Mouse (Mus musculus): ENCODE results near the gene Otud7b. TPM values are rescaled to one million over a fixed set of nuclear protein-coding genes. Genes with fewer than 3 reads are reported as not detected.

Otud7b gene
- polyA plus RNA-seq, 1 experiment from 2014 or later = 8.3 TPM

DNA sequence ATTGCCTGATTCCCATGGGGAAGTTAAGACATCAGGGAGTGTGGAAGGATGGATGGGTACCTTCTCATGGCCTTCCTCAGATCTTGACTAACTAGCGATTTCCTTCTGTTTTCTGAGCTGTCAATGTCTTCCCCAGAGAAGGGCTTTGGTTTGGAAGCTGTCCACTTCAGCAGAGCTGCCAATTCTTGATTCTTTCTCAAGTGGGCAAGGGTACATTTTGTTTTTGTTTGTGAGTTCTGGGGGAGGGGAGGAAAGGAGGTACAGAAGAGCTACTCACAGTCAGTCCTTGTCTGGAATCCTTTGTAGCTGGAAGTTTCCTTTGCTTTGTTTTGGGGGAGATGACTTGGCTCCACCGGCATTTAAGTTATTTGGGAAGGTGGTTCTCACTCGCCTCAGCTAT, 8.9 kb downstream of the Otud7b start:
- Histone ChIP-seq H3K4me3 (no peak overlapping the region), H3K27ac (replicated peaks) (no peak overlapping the region), H3K9me3 (no peaks in the 10 kb centered on the region), H3K9ac (replicated peaks) (no peak overlapping the region), H3K27me3 (no peaks in the 10 kb centered on the region), H3K4me2 (replicated peaks) (no peak overlapping the region), H3K4me1 (no peaks in the 10 kb centered on the region), H3K36me3 (no peaks in the 10 kb centered on the region)
- ATAC-seq (replicated peaks) = no peak
- 57% methylated on average over 3 of the region's 3 CpGs for WGBS

GRCm38 (mm10) chr3:96118142-96118541, 13.8 kb downstream of the Otud7b start:
- no peak overlapping the region for H3K4me2 ChIP-seq (replicated peaks)
- H3K4me3 ChIP-seq = no peak overlapping the region
- H3K4me1 ChIP-seq = no peaks in the 10 kb centered on the region
- no peak overlapping the region for H3K9ac ChIP-seq (replicated peaks)
- H3K36me3 ChIP-seq = no peaks in the 10 kb centered on the region
- 75% methylated on average over 2 of the region's 2 CpGs for WGBS
- no peak overlapping the region for H3K27ac ChIP-seq (replicated peaks)
- no peaks in the 10 kb centered on the region for H3K27me3 ChIP-seq
- H3K9me3 ChIP-seq = no peaks in the 10 kb centered on the region
- ATAC-seq (replicated peaks) = no peak

DNA sequence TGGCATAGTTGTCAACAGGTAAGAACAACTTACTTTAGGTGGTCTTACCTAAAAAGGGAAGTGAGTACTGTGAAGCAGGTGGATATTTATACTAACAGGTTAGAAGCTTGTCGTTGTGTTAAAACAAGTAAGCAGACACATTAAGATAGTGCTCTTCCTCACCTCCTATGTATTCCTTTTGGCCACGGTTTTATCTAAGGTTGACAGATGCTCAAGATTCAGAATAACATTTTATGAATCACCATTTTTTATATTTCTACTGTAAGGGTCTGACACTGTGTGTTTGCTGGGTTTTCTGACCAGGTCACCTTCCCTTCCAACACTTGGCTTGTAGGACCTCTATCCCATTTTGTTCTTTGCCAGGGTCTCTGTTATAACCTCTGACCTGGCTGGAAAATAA, 14.4 kb downstream of the Otud7b start:
- Histone ChIP-seq H3K27me3 (no peaks in the 10 kb centered on the region), H3K4me1 (no peaks in the 10 kb centered on the region), H3K4me3 (no peak overlapping the region), H3K36me3 (no peaks in the 10 kb centered on the region), H3K9ac (replicated peaks) (no peak overlapping the region), H3K9me3 (no peaks in the 10 kb centered on the region), H3K27ac (replicated peaks) (no peak overlapping the region), H3K4me2 (replicated peaks) (no peak overlapping the region)
- WGBS = 97% methylated on average over 2 of the region's 2 CpGs
- no peak for ATAC-seq (replicated peaks)

GRCm38 (mm10) chr3:96124235-96124634, 19.9 kb downstream of the Otud7b start:
- WGBS = 91% methylated on average over 5 of the region's 5 CpGs
- no peak for ATAC-seq (replicated peaks)
- Histone ChIP-seq H3K27me3 (no peaks in the 10 kb centered on the region), H3K4me3 (no peak overlapping the region), H3K4me1 (no peaks in the 10 kb centered on the region), H3K9me3 (no peaks in the 10 kb centered on the region), H3K9ac (replicated peaks) (no peak overlapping the region), H3K4me2 (replicated peaks) (no peak overlapping the region), H3K36me3 (no peaks in the 10 kb centered on the region), H3K27ac (replicated peaks) (no peak overlapping the region)

- no peak for ATAC-seq (replicated peaks)
- no peak overlapping the region for H3K4me2 ChIP-seq (replicated peaks)
- no peaks in the 10 kb centered on the region for H3K36me3 ChIP-seq
- no peaks in the 10 kb centered on the region for H3K9me3 ChIP-seq
- no peaks in the 10 kb centered on the region for H3K4me1 ChIP-seq
- H3K4me3 ChIP-seq = no peak overlapping the region
- no peak overlapping the region for H3K9ac ChIP-seq (replicated peaks)
- no peak overlapping the region for H3K27ac ChIP-seq (replicated peaks)
- H3K27me3 ChIP-seq = no peaks in the 10 kb centered on the region
Measured at GRCm38 (mm10) chr3:96128128-96128527, 23.8 kb downstream of the Otud7b start.

GRCm38 (mm10) chr3:96132478-96132877, 28.2 kb downstream of the Otud7b start:
- Histone ChIP-seq H3K27me3 (no peaks in the 10 kb centered on the region), H3K4me2 (replicated peaks) (no peak overlapping the region), H3K9me3 (no peaks in the 10 kb centered on the region), H3K27ac (replicated peaks) (no peak overlapping the region), H3K4me1 (no peaks in the 10 kb centered on the region), H3K36me3 (no peaks in the 10 kb centered on the region; the same call in 1 of the 2 replicates), H3K4me3 (no peak overlapping the region), H3K9ac (replicated peaks) (no peak overlapping the region)
- no peak for ATAC-seq (replicated peaks)
- 75% methylated on average over 3 of the region's 3 CpGs for WGBS

DNA sequence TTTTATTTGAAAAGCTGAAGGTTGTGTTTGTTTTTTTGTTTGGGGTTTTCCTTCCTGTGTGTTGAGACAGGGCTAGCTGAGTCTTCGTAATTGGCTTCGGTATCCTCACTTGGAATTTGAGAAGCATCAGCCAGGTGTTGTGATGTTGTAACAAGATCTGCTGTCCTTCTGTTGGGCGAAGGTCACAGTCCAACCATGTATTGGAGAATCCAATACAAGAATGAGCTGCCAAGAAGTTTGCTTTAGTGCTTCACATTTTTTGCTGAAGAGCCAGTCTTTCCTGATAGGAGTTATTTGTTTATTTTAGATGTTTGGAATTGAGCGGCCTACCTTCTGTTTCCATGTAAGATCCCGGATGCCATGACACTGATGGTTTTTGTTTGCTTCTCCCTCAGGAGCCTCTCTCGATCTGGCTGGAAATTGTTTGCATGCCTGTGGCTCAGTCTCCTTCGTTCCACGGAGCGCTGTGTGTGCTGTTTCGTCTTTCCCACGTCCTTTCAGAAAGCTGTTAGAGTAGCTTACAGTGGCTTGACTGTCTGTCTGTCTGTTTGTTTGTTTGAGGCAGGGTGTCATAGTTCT, 29.1 kb downstream of the Otud7b start:
- H3K9ac ChIP-seq (replicated peaks) = no peak overlapping the region
- H3K4me3 ChIP-seq = no peak overlapping the region
- H3K4me2 ChIP-seq (replicated peaks) = no peak overlapping the region
- H3K36me3 ChIP-seq = no peaks in the 10 kb centered on the region; the same call in 1 of the 2 replicates
- H3K27me3 ChIP-seq = no peaks in the 10 kb centered on the region
- no peaks in the 10 kb centered on the region for H3K9me3 ChIP-seq
- WGBS = 78% methylated on average over 11 of the region's 11 CpGs
- ATAC-seq (replicated peaks) = no peak
- no peak overlapping the region for H3K27ac ChIP-seq (replicated peaks)
- no peaks in the 10 kb centered on the region for H3K4me1 ChIP-seq

DNA sequence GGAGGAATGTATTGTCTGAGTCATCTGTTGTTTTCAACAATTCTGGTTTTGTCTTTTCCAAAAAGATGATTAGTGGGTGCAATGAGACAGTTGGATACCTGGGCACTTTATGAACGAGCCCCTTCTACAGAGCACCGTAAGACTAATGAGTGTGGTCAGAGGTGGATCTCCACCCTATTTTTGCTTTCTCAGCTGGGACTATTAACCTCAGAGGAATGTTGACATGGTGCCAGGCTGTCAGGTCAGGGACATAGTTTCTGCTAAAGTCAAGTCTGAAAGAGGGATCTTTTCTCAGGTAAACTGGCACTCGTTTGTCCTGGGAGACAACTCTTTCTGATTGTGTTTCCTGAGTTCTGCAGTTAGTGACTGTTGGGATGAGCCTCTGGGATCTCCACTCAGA, 30.7 kb downstream of the Otud7b start:
- Histone ChIP-seq H3K9ac (replicated peaks) (no peak overlapping the region), H3K27me3 (no peaks in the 10 kb centered on the region), H3K27ac (replicated peaks) (no peak overlapping the region), H3K9me3 (no peaks in the 10 kb centered on the region), H3K4me2 (replicated peaks) (no peak overlapping the region), H3K36me3 (no peaks in the 10 kb centered on the region; the same call in 1 of the 2 replicates), H3K4me3 (no peak overlapping the region), H3K4me1 (no peaks in the 10 kb centered on the region)
- no peak for ATAC-seq (replicated peaks)
- 79% methylated on average over 3 of the region's 3 CpGs for WGBS

- H3K4me3 ChIP-seq = no peak overlapping the region
Measured at GRCm38 (mm10) chr3:96147950-96148349, 43.6 kb downstream of the Otud7b start.

GRCm38 (mm10) chr3:96151836-96152235, 47.5 kb downstream of the Otud7b start:
- peaks cover 35% of the 10 kb centered on the region for H3K36me3 ChIP-seq
- no peak overlapping the region for H3K4me2 ChIP-seq (replicated peaks)
- no peaks in the 10 kb centered on the region for H3K27me3 ChIP-seq
- H3K9ac ChIP-seq (replicated peaks) = no peak overlapping the region
- no peaks in the 10 kb centered on the region for H3K4me1 ChIP-seq
- no peak overlapping the region for H3K4me3 ChIP-seq
- 89% methylated on average over 7 of the region's 7 CpGs for WGBS
- H3K27ac ChIP-seq (replicated peaks) = no peak overlapping the region
- H3K9me3 ChIP-seq = no peaks in the 10 kb centered on the region
- no peak for ATAC-seq (replicated peaks)

More at GRCm38 (mm10) chr3:96147950-96148349, 43.6 kb downstream of the Otud7b start:
- no peak overlapping the region for H3K4me2 ChIP-seq (replicated peaks)
- ATAC-seq (replicated peaks) = peak; percentile 58; the same call in 1 of the 2 replicates
- H3K27ac ChIP-seq (replicated peaks) = 0 out of 2 replicates have a peak overlapping the region, but pooled peaks have one; percentile 49
- H3K4me1 ChIP-seq = no peaks in the 10 kb centered on the region
- H3K27me3 ChIP-seq = no peaks in the 10 kb centered on the region
- peaks cover 27% of the 10 kb centered on the region for H3K36me3 ChIP-seq
- no peak overlapping the region for H3K9ac ChIP-seq (replicated peaks)
- no peaks in the 10 kb centered on the region for H3K9me3 ChIP-seq
- WGBS = 13% methylated on average over 5 of the region's 5 CpGs

DNA sequence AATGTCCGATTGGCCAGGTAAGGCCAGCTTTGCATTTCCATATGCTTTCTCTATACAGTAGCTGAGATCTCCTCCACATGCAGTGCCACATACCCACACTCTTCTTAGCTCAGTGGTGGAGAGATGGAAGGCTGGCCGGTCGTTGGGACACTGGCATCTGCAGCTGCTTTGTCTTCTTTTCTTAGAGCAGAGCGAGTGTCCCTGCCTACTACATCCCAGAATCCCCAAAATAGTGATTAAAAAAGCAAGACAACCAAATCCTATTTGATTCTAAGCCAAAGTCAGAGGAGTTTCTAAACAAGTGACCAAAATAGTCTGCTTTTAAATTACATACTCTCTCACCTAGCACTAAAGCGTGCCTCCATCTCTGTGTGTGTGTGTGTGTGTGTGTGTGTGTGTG, 48.3 kb downstream of the Otud7b start:
- 94% methylated on average over 5 of the region's 5 CpGs for WGBS
- ATAC-seq (replicated peaks) = no peak
- peaks cover 35% of the 10 kb centered on the region for H3K36me3 ChIP-seq

GRCm38 (mm10) chr3:96155501-96155900, 51.2 kb downstream of the Otud7b start:
- Histone ChIP-seq H3K4me3 (no peak overlapping the region), H3K4me1 (peaks cover 3% of the 10 kb centered on the region), H3K27ac (replicated peaks) (no peak overlapping the region), H3K9ac (replicated peaks) (no peak overlapping the region), H3K27me3 (no peaks in the 10 kb centered on the region), H3K36me3 (peaks cover 35% of the 10 kb centered on the region), H3K9me3 (no peaks in the 10 kb centered on the region), H3K4me2 (replicated peaks) (no peak overlapping the region)
- ATAC-seq (replicated peaks) = no peak
- 83% methylated on average over 8 of the region's 8 CpGs for WGBS

More for the DNA sequence above, 48.3 kb downstream of the Otud7b start:
- H3K27ac ChIP-seq (replicated peaks) = no peak overlapping the region
- no peak overlapping the region for H3K4me3 ChIP-seq
- H3K4me2 ChIP-seq (replicated peaks) = no peak overlapping the region
- H3K9ac ChIP-seq (replicated peaks) = no peak overlapping the region
- H3K4me1 ChIP-seq = no peaks in the 10 kb centered on the region
- H3K9me3 ChIP-seq = no peaks in the 10 kb centered on the region
- H3K27me3 ChIP-seq = no peaks in the 10 kb centered on the region

DNA sequence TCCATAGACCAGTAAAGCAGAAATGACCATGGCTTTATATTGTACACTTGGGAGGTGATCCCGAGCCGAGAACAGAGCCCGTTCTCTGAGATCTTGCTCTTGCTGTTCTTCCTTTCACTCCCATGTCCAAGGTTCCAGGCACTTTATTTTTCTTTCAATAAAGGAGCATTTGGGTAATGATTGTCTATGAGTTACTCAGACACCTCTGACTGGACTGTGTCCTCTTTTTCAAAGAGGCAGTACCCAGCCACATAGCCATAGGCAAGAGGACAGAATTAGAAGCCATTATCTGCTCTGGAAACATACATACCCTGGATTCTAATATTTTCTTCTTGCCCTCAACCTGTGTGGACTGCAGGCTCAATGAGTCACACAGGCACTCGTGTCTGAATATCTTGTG, 55.5 kb downstream of the Otud7b start:
- Histone ChIP-seq H3K4me3 (no peak overlapping the region), H3K27me3 (no peaks in the 10 kb centered on the region), H3K4me1 (peaks cover 20% of the 10 kb centered on the region), H3K9me3 (no peaks in the 10 kb centered on the region), H3K36me3 (peaks cover 6% of the 10 kb centered on the region; the same call in 1 of the 2 replicates), H3K9ac (replicated peaks) (no peak overlapping the region), H3K4me2 (replicated peaks) (no peak overlapping the region), H3K27ac (replicated peaks) (no peak overlapping the region)
- 80% methylated on average over 4 of the region's 4 CpGs for WGBS
- no peak for ATAC-seq (replicated peaks)

All from forebrain, embryonic 15.5 days (tissue).